Comparison of ENCODE assay signal across 24 mouse cellular contexts in the genomic region with DNA sequence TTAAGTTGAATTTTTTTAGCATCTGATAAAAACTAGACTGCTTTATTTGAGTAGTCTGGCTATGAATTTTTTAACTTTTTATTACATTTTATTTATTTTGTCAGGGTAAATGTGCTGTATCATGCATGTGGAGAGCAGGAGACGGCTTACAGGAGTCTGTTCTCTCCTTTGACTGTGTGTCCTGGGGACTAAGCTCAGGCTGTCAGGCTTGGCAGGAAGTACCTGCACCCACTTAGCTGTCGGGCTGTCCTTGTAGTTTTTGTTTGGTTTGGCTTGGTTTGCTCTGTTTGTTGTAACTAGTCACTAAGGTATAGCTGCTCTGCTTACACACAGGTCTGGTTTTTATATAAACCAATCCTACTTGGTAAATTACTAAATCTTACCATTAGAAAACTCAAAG.
DNase-seq lines count a peak whose midpoint lies in the region; ATAC-seq and TF ChIP-seq lines count a peak whose summit lies in the region.
"Had no signal": no experiment of that assay in that cellular context is flagged by ENCODE, and none has a peak within 500 bp of the region (broad histone marks: within the 10 kb centered on the region; RNA-seq: fewer than 3 reads in every experiment).

No protein-coding gene starts in this region.

- H3ac ChIP-seq in myocyte (ENCODE audit: control insufficient read depth, insufficient read length) = no peak overlapping the region

- TF ChIP-seq CTCF in left cerebral cortex, adult 2 months (IDR thresholded peaks at IDR 0.05) = no peak

- intact Hi-C loops in left cerebral cortex, adult 2 months (cut with DNase I) = no loop called here

- peak overlapping the region; percentile 16; the same call in 1 of the 2 replicates for H3K27ac ChIP-seq in left cerebral cortex, adult 2 months
- H3K27ac ChIP-seq: heart, embryonic 15.5 days; hindbrain, embryonic 13.5 days; limb, embryonic 10.5 days; midbrain, embryonic 15.5 days; neural tube, embryonic 15.5 days had no signal

- no peaks in the 10 kb centered on the region for H3K79me2 ChIP-seq in myocyte (ENCODE audit: control insufficient read depth, insufficient read depth)

- peak overlapping the region; percentile 22 for H3K4me2 ChIP-seq in myocyte (ENCODE audit: low read depth)
- H3K4me2 ChIP-seq: heart, embryonic 15.5 days; hindbrain, embryonic 13.5 days; lung, embryonic 14.5 days; midbrain, embryonic 15.5 days; neural tube, embryonic 15.5 days had no signal

- no peaks in the 10 kb centered on the region for H3K36me3 ChIP-seq in myocyte (ENCODE audit: control insufficient read depth, insufficient read depth)
- H3K36me3 ChIP-seq: G1E; limb, embryonic 10.5 days had no signal

- H3K27me3 ChIP-seq in myocyte (ENCODE audit: control insufficient read depth, insufficient read depth, insufficient read length) = no peaks in the 10 kb centered on the region
- H3K27me3 ChIP-seq: CH12.LX; heart, embryonic 15.5 days; hindbrain, embryonic 13.5 days; midbrain, embryonic 15.5 days; neural tube, embryonic 15.5 days had no signal

- H3K4me3 ChIP-seq in left cerebral cortex, adult 2 months = no peak overlapping the region
- no peak overlapping the region for H3K4me3 ChIP-seq in myocyte
- H3K4me3 ChIP-seq: heart, embryonic 15.5 days; hindbrain, embryonic 13.5 days; limb, embryonic 10.5 days; midbrain, embryonic 15.5 days; neural tube, embryonic 15.5 days had no signal

- no peak for TF ChIP-seq POLR2A in myocyte (IDR thresholded peaks at IDR 0.05; ENCODE audit: insufficient read length, low read depth)

- ATAC-seq in frontal cortex, adult (ENCODE audit: low TSS enrichment) = no peak
- ATAC-seq: forebrain, postnatal 0 days; midbrain, embryonic 15.5 days had no signal

- no peak for DNase-seq in left cerebral cortex, adult 2 months (ENCODE audit: extremely low spot score in 1 of 2, low spot score in 2 of 2)
- DNase-seq in left cerebral cortex, adult 18-20 months (ENCODE audit: low spot score in 2 of 2) = no peak
- peak; percentile 6 for DNase-seq in lung, postnatal 25 days (ENCODE audit: low spot score)
- DNase-seq in lung, postnatal 4 days = no peak
- DNase-seq in NIH3T3 (ENCODE audit: low read depth) = peak; percentile 3
- DNase-seq in right cerebral cortex, adult 18-20 months = no peak
- DNase-seq: B cell, adult 2 months; cerebellum, adult 11-12 months; cerebellum, postnatal 14 days; forebrain, postnatal 0 days; gastrocnemius, postnatal 25 days; heart, postnatal 36 days; kidney, adult 18-20 months; kidney, postnatal 4 days; lung, embryonic 14.5 days had no signal

TF ChIP-seq in myocyte, 11 proteins besides CTCF, POLR2A, EP300 and RAD21:
- TF ChIP-seq CEBPB (IDR thresholded peaks at IDR 0.05; ENCODE audit: insufficient read depth, poor library complexity, severe bottlenecking) (no peak), REST (IDR thresholded peaks at IDR 0.05; ENCODE audit: insufficient read depth, insufficient read length) (no peak), TCF12 (IDR thresholded peaks at IDR 0.05; ENCODE audit: insufficient read depth, poor library complexity, severe bottlenecking) (no peak), USF1 (IDR thresholded peaks at IDR 0.05; ENCODE audit: low read depth) (no peak), TCF3 (IDR thresholded peaks at IDR 0.05; ENCODE audit: insufficient read length, low read depth) (no peak), POLR2AphosphoS2 (IDR thresholded peaks at IDR 0.05; ENCODE audit: insufficient read length, low read depth) (no peak), MAX (IDR thresholded peaks at IDR 0.05; ENCODE audit: low read depth) (no peak), MYOD1 (IDR thresholded peaks at IDR 0.05; ENCODE audit: control insufficient read depth in 1 of 3, insufficient read length in 2 of 3, low read depth in 2 of 3) (no peak), SRF (IDR thresholded peaks at IDR 0.05; ENCODE audit: control insufficient read depth, insufficient read length, low read depth) (no peak)

Comparison
In these comparisons a context has a peak if more than half of its experiments do, and no peak if none do; other contexts are left out.
1. DNase-seq: peak in lung, postnatal 25 days (single experiment) and NIH3T3 (single experiment); none in left cerebral cortex, adult 2 months (0 of 2), left cerebral cortex, adult 18-20 months (0 of 2), lung, postnatal 4 days (0 of 2) and right cerebral cortex, adult 18-20 months (single experiment).